Mouse (Mus musculus) left cerebral cortex, postnatal 14 days (tissue): ENCODE measurements around the gene Alkbh6. TPM values are rescaled to one million over a fixed set of nuclear protein-coding genes. Genes with fewer than 3 reads are reported as not detected.

ENCODE experiments used
- DNase-seq, 2 experiments: peaks; one replicate each; pipeline ENCODE4 v3.0.0; 2021 to 2022; ENCODE audit warnings: low spot score in 2 of 2, mixed read lengths in 1 of 2
- intact Hi-C: fragments of 180-260 bp; cut with DNase I; formaldehyde crosslinking; loops from one replicate; pipeline ENCODE4 v1.15.1; 2025
- long read RNA-seq, 2 experiments: library from polyadenylated mRNA; stranded (forward); transcript quantifications; one replicate each; pipeline ENCODE4 v2.0.0; 2021
- total RNA-seq, 2 experiments: library from RNA; stranded (reverse); gene quantifications; 2 replicates each; pipeline ENCODE4 v1.2.3; 2021

The Alkbh6 gene
- 10 to 100 TPM; 53.4 to 55.3 TPM for total RNA-seq
- long read RNA-seq, experiment 1, transcript Alkbh6-201 (7 exons, 982 nt): major isoform, 32 of 68 reads
- long read RNA-seq, experiment 1, transcript Alkbh6-202 (6 exons, 1,112 nt): minor isoform, 19 of 68 reads
- long read RNA-seq, experiment 1, partial matches to known transcripts: 6 of 68 reads
- long read RNA-seq, experiment 1, other reads (novel, unspliced or antisense): 11 of 68 reads
- long read RNA-seq, experiment 2, transcript Alkbh6-202 (6 exons, 1,112 nt): major isoform, 20 of 54 reads
- long read RNA-seq, experiment 2, transcript Alkbh6-201 (7 exons, 982 nt): minor isoform, 12 of 54 reads
- long read RNA-seq, experiment 2, partial matches to known transcripts: 7 of 54 reads
- long read RNA-seq, experiment 2, other reads (novel, unspliced or antisense): 14 of 54 reads

- peak; percentile 96 to 98 for DNase-seq
- intact Hi-C loops: no loop called here
Observed at GRCm38 (mm10) chr7:30308076-30309005, at the start of gene Alkbh6. Gene Alkbh6 (plus strand): TSS chr7:30308717.

GRCm38 (mm10) chr7:30265041-30265440, 43.5 kb upstream of the Alkbh6 start:
- DNase-seq: no peak
- intact Hi-C loops: no loop called here

GRCm38 (mm10) chr7:30265531-30265930, 43.0 kb upstream of the Alkbh6 start:
- no peak for DNase-seq
- intact Hi-C loops: no loop called here

GRCm38 (mm10) chr7:30265935-30266334, 42.6 kb upstream of the Alkbh6 start:
- DNase-seq: no peak
- intact Hi-C loops: no loop called here

- intact Hi-C loops: no loop called here
- DNase-seq: no peak
Observed at GRCm38 (mm10) chr7:30266780-30267179, 41.7 kb upstream of the Alkbh6 start.

GRCm38 (mm10) chr7:30269641-30270040, 38.9 kb upstream of the Alkbh6 start:
- DNase-seq: no peak
- intact Hi-C loops: loop anchor here (5.0 kb wide), 1 partner anchor 32 kb away; the partner anchor contains the start of gene Ovol3

GRCm38 (mm10) chr7:30274383-30274782, 34.1 kb upstream of the Alkbh6 start:
- intact Hi-C loops: loop anchor here (5.0 kb wide), 1 partner anchor 37 kb away; the partner anchor contains the start of gene Ovol3
- no peak for DNase-seq

GRCm38 (mm10) chr7:30278911-30279310, 29.6 kb upstream of the Alkbh6 start:
- intact Hi-C loops: no loop called here

GRCm38 (mm10) chr7:30279536-30279935, 29.0 kb upstream of the Alkbh6 start:
- DNase-seq: no peak
- intact Hi-C loops: no loop called here

More at GRCm38 (mm10) chr7:30278911-30279310, 29.6 kb upstream of the Alkbh6 start:
- DNase-seq: no peak

GRCm38 (mm10) chr7:30279951-30280669, 28.4 kb upstream of the Alkbh6 start, which contains the start of the genes Thap8 and Wdr62:
Gene Thap8 (plus strand): TSS chr7:30280094.
Gene Wdr62 (minus strand): TSS chr7:30280419.
- intact Hi-C loops: no loop called here
- peak; percentile 93 for DNase-seq

- peak; percentile 88 to 92 for DNase-seq
- intact Hi-C loops: no loop called here
Observed at GRCm38 (mm10) chr7:30280670-30281138, 27.8 kb upstream of the Alkbh6 start.

- DNase-seq: no peak
- intact Hi-C loops: no loop called here
Observed at GRCm38 (mm10) chr7:30281522-30281921, 27.0 kb upstream of the Alkbh6 start.

GRCm38 (mm10) chr7:30282740-30283139, 25.8 kb upstream of the Alkbh6 start:
- peak; percentile 40 to 67 for DNase-seq

GRCm38 (mm10) chr7:30286701-30287410, 21.7 kb upstream of the Alkbh6 start:
- intact Hi-C loops: no loop called here
- no peak for DNase-seq

More at GRCm38 (mm10) chr7:30282740-30283139, 25.8 kb upstream of the Alkbh6 start:
- intact Hi-C loops: no loop called here

GRCm38 (mm10) chr7:30288046-30288445, 20.5 kb upstream of the Alkbh6 start:
- intact Hi-C loops: no loop called here
- DNase-seq: no peak

- intact Hi-C loops: no loop called here
- DNase-seq: no peak
Observed at GRCm38 (mm10) chr7:30289071-30289713, 19.3 kb upstream of the Alkbh6 start.

- DNase-seq: peak; percentile 46 to 72
- intact Hi-C loops: loop anchor here (5.0 kb wide), 1 partner anchor 58 kb away; the partner anchor contains the start of genes Polr2i and Tbcb
Observed at GRCm38 (mm10) chr7:30289714-30290399, 18.7 kb upstream of the Alkbh6 start.
